Mouse (Mus musculus) testis, adult 2 months (tissue): Measurements from ENCODE around the gene Krt16.
"Not testable (repeated sequence)": the region's sequence is repeated elsewhere in the genome, so short reads cannot be mapped to it uniquely, and the experiment has no call there.

Source experiments
- CTCF ChIP-seq: fragments of 200-500 bp; IDR thresholded peaks from 2 replicates; pipeline ENCODE4 v1.5.1; 2012; ENCODE audit warnings: low read depth, mild to moderate bottlenecking, inconsistent platforms, low read length, moderate library complexity; ENCODE audit not compliant: control insufficient read depth, insufficient read depth, insufficient replicate concordance
- POLR2A ChIP-seq: fragments of 200-500 bp; IDR thresholded peaks from 2 replicates; pipeline ENCODE4 v1.6.1; 2012; ENCODE audit warnings: low read depth, mild to moderate bottlenecking, inconsistent platforms, low read length, moderate library complexity; ENCODE audit not compliant: control insufficient read depth

DNA sequence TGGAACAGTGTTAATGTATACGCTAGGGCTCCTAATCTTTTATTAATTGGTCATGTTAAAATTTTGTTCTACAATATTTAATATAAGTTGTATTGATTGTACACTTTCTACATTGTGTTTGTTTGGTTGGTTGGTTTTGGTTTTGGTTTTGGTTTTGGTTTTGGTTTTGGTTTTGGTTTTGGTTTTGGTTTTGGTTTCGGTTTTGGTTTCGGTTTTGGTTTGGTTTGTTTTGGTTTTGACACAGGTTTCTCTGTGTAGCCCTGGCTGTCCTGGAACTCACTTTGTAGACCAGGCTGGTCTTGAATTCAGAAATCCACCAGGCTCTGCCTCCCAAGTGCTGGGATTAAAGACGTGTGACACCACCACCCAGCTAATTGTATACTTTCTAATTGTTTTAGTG is 8.4 kb downstream of the Krt16 start:
- not testable (repeated sequence) for TF ChIP-seq POLR2A, CTCF
